Mouse (Mus musculus): ENCODE data around the gene Epb41l4b. TPM values are rescaled to one million over a fixed set of nuclear protein-coding genes. Genes with fewer than 3 reads are reported as not detected.

The Epb41l4b gene
- total and polyA plus RNA-seq, 2 experiments from 2014 or later, result 1.8 to 6.2 TPM

DNA sequence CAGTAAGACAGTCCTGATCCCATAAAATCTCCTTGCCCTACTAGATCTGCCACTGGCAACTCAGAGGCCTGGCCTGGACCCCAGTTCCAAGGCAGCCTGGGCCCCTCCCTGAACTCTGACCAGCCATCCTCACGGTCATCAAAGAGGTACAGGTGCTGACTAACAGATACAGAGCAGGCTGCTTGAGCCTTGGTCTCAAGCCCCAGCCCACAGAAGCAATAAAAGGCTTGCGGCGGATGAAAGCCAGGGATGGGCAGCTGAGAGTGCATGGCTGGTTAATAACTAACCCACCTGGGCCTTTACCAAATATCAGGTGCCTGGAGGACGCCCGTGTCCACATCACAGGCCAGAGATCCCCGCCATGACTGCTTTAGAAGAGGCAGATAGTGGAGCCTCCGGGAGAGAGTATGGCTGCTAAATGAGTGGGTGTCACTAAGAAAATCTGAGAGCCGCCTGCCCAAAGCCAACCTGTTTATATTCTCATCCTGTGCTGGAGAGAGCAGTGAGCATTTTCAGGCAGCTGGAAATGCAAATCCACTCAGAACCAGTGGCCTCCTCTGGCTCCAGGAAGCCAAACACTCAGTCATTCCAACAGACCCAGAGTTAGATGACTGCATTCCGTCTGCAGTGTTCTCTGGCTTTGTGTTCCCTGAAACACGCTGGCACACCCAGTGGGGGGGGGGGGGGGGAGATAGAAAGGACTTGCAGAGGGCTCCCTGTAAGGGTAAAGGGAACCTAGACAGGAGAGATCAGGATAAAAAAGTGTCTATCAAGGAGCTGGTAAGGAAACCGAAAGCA is 13.3 kb downstream of the Epb41l4b start:
- Histone ChIP-seq H3K4me3 (ENCODE audit: low read depth, low read length) (no peak overlapping the region), H3K36me3 (ENCODE audit: insufficient read depth) (no peaks in the 10 kb centered on the region), H3K27me3 (ENCODE audit: insufficient read depth, low read length) (no peaks in the 10 kb centered on the region), H3K4me1 (ENCODE audit: insufficient read depth) (no peaks in the 10 kb centered on the region), H3K9ac (no peak overlapping the region), H3K4me2 (ENCODE audit: low read depth) (no peak overlapping the region), H3K27ac (ENCODE audit: low read depth, low read length) (no peak overlapping the region), H3K9me3 (ENCODE audit: low read length) (no peaks in the 10 kb centered on the region)
- DNase-seq (no peak), ATAC-seq (no peak)
- 74% methylated on average over 11 of the region's 11 CpGs for WGBS
- TF ChIP-seq CTCF (IDR thresholded peaks at IDR 0.05; ENCODE audit: low read depth), result no peak

DNA sequence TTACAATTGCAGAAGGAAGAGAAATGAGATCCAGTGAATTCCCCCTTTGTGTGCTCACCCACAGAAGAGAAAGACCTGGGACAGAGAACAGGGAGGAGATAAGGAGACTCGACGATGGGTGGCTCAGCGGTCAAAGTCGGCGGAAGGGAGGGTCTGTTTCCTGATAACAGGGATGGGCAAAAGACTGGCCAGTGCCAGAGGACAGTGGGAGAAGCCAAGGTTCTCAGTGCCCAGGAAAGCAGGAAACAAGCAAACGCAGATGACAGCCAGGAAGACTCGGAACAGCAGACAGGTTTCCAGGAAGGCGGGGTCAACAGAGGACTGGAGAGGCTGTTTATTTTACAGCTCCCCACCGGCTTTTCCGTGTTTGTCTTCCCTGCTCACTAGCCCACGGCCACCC is 20.2 kb downstream of the Epb41l4b start:
- Histone ChIP-seq H3K4me3 (ENCODE audit: low read depth, low read length) (no peak overlapping the region), H3K27ac (ENCODE audit: low read depth, low read length) (no peak overlapping the region), H3K4me2 (ENCODE audit: low read depth) (no peak overlapping the region), H3K27me3 (ENCODE audit: insufficient read depth, low read length) (no peaks in the 10 kb centered on the region), H3K36me3 (ENCODE audit: insufficient read depth) (no peaks in the 10 kb centered on the region), H3K9me3 (ENCODE audit: low read length) (no peaks in the 10 kb centered on the region), H3K9ac (no peak overlapping the region), H3K4me1 (ENCODE audit: insufficient read depth) (no peaks in the 10 kb centered on the region)
- DNase-seq (no peak), ATAC-seq (no peak)
- no peak for TF ChIP-seq CTCF (IDR thresholded peaks at IDR 0.05; ENCODE audit: low read depth)
- WGBS, result 69% methylated on average over 11 of the region's 11 CpGs

DNA sequence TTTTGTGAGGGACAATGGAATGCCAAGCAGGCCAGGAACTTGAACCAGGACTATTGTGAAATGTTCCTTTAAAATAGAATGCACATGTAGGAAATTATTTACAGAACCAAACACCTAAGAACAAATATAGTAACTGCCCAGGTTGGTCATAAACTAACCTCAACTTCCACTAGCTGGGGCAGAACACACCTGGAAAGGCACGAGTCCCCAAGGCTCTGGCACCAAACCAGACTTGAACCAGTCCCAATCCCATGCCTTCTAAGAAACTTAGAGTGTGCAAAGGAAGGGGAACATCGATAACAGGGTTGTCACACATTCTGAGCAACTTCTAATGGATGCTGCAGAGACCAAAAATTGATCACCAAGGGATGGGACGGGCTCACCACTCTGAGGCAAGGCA is 21.1 kb downstream of the Epb41l4b start:
- Histone ChIP-seq H3K27me3 (ENCODE audit: insufficient read depth, low read length) (no peaks in the 10 kb centered on the region), H3K36me3 (ENCODE audit: insufficient read depth) (no peaks in the 10 kb centered on the region), H3K4me1 (ENCODE audit: insufficient read depth) (no peaks in the 10 kb centered on the region), H3K4me3 (ENCODE audit: low read depth, low read length) (no peak overlapping the region), H3K4me2 (ENCODE audit: low read depth) (no peak overlapping the region), H3K9me3 (ENCODE audit: low read length) (no peaks in the 10 kb centered on the region), H3K9ac (no peak overlapping the region), H3K27ac (ENCODE audit: low read depth, low read length) (no peak overlapping the region)
- no peak for TF ChIP-seq CTCF (IDR thresholded peaks at IDR 0.05; ENCODE audit: low read depth)
- ATAC-seq, result no peak
- 90% methylated on average over 3 of the region's 3 CpGs for WGBS
- DNase-seq, result no peak

GRCm38 (mm10) chr4:57120563-57120962 is 22.7 kb downstream of the Epb41l4b start:
- Histone ChIP-seq H3K4me1 (ENCODE audit: insufficient read depth) (no peaks in the 10 kb centered on the region), H3K27me3 (ENCODE audit: insufficient read depth, low read length) (no peaks in the 10 kb centered on the region), H3K4me2 (ENCODE audit: low read depth) (no peak overlapping the region), H3K4me3 (ENCODE audit: low read depth, low read length) (no peak overlapping the region), H3K9me3 (ENCODE audit: low read length) (no peaks in the 10 kb centered on the region), H3K27ac (ENCODE audit: low read depth, low read length) (no peak overlapping the region), H3K36me3 (ENCODE audit: insufficient read depth) (no peaks in the 10 kb centered on the region), H3K9ac (no peak overlapping the region)
- DNase-seq, result peak; percentile 24
- ATAC-seq, result 0 out of 2 replicates have a peak, but pooled peaks have one; percentile 38
- WGBS, result 49% methylated on average over 2 of the region's 2 CpGs
- peak; percentile 33; the same call in 1 of the 2 replicates for TF ChIP-seq CTCF (IDR thresholded peaks at IDR 0.05; ENCODE audit: low read depth)

GRCm38 (mm10) chr4:57119976-57120375 is 23.3 kb downstream of the Epb41l4b start:
- ATAC-seq (no peak), DNase-seq (no peak)
- H3K27ac ChIP-seq (ENCODE audit: low read depth, low read length), result no peak overlapping the region
- H3K4me1 ChIP-seq (ENCODE audit: insufficient read depth), result no peaks in the 10 kb centered on the region
- 91% methylated on average over 6 of the region's 6 CpGs for WGBS
- H3K4me3 ChIP-seq (ENCODE audit: low read depth, low read length), result no peak overlapping the region
- H3K27me3 ChIP-seq (ENCODE audit: insufficient read depth, low read length), result no peaks in the 10 kb centered on the region
- H3K9me3 ChIP-seq (ENCODE audit: low read length), result no peaks in the 10 kb centered on the region
- H3K4me2 ChIP-seq (ENCODE audit: low read depth), result no peak overlapping the region
- H3K9ac ChIP-seq, result no peak overlapping the region
- no peak for TF ChIP-seq CTCF (IDR thresholded peaks at IDR 0.05; ENCODE audit: low read depth)
- H3K36me3 ChIP-seq (ENCODE audit: insufficient read depth), result no peaks in the 10 kb centered on the region

DNA sequence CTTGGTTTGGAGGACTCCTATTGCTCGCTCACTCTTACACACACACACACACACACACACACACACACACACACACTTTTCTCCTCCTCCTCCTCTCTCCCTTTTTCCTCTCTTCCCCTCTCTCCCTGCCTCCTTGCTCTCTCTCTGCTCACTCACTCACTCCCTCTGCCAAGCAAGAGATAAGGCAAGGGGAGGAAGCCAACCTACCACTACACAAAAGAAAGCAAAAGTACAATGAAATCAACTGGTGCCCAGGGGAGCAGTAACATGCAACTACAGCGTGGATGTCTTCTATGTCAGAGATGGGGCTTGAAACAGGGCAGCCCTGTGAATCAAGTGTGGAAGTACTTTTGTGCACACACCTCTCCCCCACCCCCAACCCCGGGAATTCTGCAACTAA is 24.4 kb downstream of the Epb41l4b start:
- Histone ChIP-seq H3K27ac (ENCODE audit: low read depth, low read length) (no peak overlapping the region), H3K9ac (no peak overlapping the region), H3K9me3 (ENCODE audit: low read length) (no peaks in the 10 kb centered on the region), H3K27me3 (ENCODE audit: insufficient read depth, low read length) (no peaks in the 10 kb centered on the region), H3K4me1 (ENCODE audit: insufficient read depth) (no peaks in the 10 kb centered on the region), H3K36me3 (ENCODE audit: insufficient read depth) (no peaks in the 10 kb centered on the region), H3K4me3 (ENCODE audit: low read depth, low read length) (no peak overlapping the region), H3K4me2 (ENCODE audit: low read depth) (no peak overlapping the region)
- 82% methylated on average over 3 of the region's 3 CpGs for WGBS
- TF ChIP-seq CTCF (IDR thresholded peaks at IDR 0.05; ENCODE audit: low read depth), result no peak
- ATAC-seq, result no peak
- DNase-seq, result no peak

- WGBS, result 91% methylated on average over 6 of the region's 6 CpGs
- TF ChIP-seq CTCF (IDR thresholded peaks at IDR 0.05; ENCODE audit: low read depth), result no peak
- Histone ChIP-seq H3K4me1 (ENCODE audit: insufficient read depth) (no peaks in the 10 kb centered on the region), H3K36me3 (ENCODE audit: insufficient read depth) (no peaks in the 10 kb centered on the region), H3K27me3 (ENCODE audit: insufficient read depth, low read length) (no peaks in the 10 kb centered on the region), H3K4me3 (ENCODE audit: low read depth, low read length) (no peak overlapping the region), H3K27ac (ENCODE audit: low read depth, low read length) (no peak overlapping the region), H3K4me2 (ENCODE audit: low read depth) (no peak overlapping the region), H3K9me3 (ENCODE audit: low read length) (no peaks in the 10 kb centered on the region), H3K9ac (no peak overlapping the region)
- ATAC-seq (no peak), DNase-seq (no peak)
These were observed 27.0 kb downstream of the Epb41l4b start for GRCm38 (mm10) chr4:57116278-57116677.

All from forebrain, postnatal 0 days (tissue).